Mouse (Mus musculus) fat pad, adult 2 months (tissue): ENCODE measurements around the gene Fam118a.

ENCODE experiments used
- DNase-seq: peaks from one replicate; pipeline ENCODE4 v3.0.0-alpha.2; 2011; ENCODE audit warnings: low read depth, low spot score; ENCODE audit errors: extremely low read depth

Fam118a gene

DNA sequence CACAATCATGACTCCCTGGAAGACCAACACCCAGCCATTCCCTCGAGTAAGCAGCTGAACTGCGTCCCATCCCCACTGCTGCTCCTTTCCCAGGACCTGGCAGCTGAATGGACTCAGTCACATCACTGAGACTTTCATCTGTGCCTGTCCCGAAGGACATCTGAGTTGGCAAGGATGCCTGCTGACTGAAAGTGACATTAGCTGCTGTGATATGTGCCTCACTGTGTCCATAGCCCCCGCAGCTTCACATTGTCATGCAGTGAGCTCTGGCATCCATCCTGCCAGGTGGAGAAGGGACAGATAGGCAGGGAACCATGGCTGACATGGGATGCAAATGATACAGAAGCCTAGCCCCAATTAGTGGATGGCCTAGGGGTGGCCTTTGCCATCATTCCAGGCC, 26.4 kb downstream of the Fam118a start:
- no peak for DNase-seq

DNA sequence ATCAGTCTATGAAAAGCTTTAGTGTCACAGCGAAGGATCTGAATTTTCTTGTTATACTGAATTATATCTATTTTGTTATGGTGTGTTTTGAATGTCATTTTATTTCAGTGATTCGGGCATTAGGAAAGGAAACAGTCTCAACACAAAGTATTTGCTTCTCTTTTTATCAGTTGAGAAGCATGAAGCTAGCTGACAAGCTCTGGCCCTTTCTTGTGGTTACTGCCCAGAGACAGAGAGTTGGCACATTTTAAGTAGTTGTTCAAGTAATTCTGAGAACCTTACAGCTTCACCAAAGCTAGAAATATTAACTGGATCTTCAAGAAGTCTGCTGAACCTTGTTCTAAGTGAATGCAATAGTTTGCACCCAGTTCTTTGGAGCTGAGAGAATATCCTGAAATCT, 34.7 kb downstream of the Fam118a start:
- DNase-seq = no peak

DNA sequence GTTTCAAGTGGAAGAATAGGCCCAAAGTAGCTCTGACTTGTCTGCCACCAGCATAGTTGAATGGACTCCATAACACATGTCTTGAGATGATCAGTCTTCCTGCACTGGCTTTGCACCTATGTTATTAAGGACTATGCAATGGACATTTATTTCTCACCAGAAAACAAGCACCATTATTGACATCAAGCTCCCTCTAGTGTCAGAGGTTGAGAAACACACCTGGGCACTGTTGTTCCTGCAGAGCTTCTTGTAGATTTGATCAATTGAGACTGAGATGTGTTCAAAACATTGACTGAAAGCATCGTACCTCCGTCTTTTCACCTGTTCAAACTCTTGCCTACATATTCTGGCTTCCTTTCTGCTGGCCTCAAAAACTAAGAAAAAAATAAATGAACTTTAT, 41.8 kb downstream of the Fam118a start:
- DNase-seq = no peak

DNA sequence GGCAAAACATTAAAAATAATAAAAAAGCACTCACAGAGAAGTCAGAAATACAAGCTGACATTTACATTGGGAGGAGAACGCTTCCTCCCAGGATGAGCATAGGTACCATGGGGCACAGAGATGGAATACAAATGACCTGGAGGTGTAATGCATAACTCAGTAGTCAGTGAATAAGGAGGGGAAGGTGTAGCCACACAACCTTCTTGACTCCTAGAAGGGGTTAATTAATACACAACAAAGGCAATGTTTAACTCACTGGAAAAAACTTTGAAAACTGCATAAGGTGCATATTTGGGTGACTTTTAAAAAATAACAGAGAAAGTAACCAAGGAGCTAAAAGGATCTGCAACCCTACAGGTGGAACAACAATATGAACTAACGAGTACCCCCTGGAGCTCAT, 43.9 kb downstream of the Fam118a start:
- DNase-seq = no peak

DNA sequence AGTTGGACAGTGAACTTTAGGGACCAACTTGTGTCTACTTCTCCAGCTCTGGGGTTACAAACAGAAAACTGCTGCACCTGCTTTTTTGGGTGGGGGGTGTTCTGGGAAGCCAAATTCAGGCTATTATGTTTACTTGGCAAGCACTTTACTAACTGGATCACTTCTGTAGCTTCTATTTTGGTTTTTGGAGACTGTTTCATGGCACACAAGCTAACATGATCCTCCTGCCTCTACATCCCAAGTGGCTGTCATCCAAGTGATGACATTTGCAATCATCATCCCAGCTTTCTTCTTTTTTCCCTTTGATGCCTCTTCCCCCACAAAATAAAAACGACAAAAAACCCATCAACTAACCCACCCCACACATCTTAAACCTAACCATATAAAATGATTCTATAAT, 56.9 kb downstream of the Fam118a start:
- no peak for DNase-seq
